Mouse (Mus musculus) liver, adult (tissue): ENCODE data around the gene Homer2.

ENCODE experiments used
- GATA4 ChIP-seq: IDR thresholded peaks from 2 replicates; pipeline ENCODE4 v1.6.1; 2014; ENCODE audit warnings: mild to moderate bottlenecking, low read length; ENCODE audit not compliant: insufficient replicate concordance

Homer2 gene

GRCm38 (mm10) chr7:81719216-81719661 is 11.9 kb upstream of the Homer2 start:
- TF ChIP-seq GATA4: no peak

GRCm38 (mm10) chr7:81718657-81719056 is 11.3 kb upstream of the Homer2 start:
- TF ChIP-seq GATA4: no peak

GRCm38 (mm10) chr7:81710166-81710565 is 2.8 kb upstream of the Homer2 start:
- TF ChIP-seq GATA4: no peak

- TF ChIP-seq GATA4: no peak
These were observed 838 bp upstream of the Homer2 start for GRCm38 (mm10) chr7:81708165-81708564.

- TF ChIP-seq GATA4: no peak
These were observed 623 bp downstream of the Homer2 start for GRCm38 (mm10) chr7:81706416-81707391.

- no peak for TF ChIP-seq GATA4
These were observed 1.3 kb downstream of the Homer2 start for GRCm38 (mm10) chr7:81706027-81706415.

- TF ChIP-seq GATA4: no peak
These were observed 9.0 kb downstream of the Homer2 start for GRCm38 (mm10) chr7:81698357-81698756.

GRCm38 (mm10) chr7:81697954-81698353 is 9.4 kb downstream of the Homer2 start:
- TF ChIP-seq GATA4: no peak

GRCm38 (mm10) chr7:81695763-81696533 is 11.4 kb downstream of the Homer2 start:
- TF ChIP-seq GATA4: no peak

- no peak for TF ChIP-seq GATA4
These were observed 16.3 kb downstream of the Homer2 start for GRCm38 (mm10) chr7:81691067-81691466.

GRCm38 (mm10) chr7:81689116-81689681 is 18.1 kb downstream of the Homer2 start:
- TF ChIP-seq GATA4: 0 out of 2 replicates have a peak, but pooled peaks have one; percentile 63

- TF ChIP-seq GATA4: peak; percentile 90; the same call in 1 of the 2 replicates
These were observed 18.9 kb downstream of the Homer2 start for GRCm38 (mm10) chr7:81688378-81688777.

- peak; percentile 81 for TF ChIP-seq GATA4
These were observed 19.5 kb downstream of the Homer2 start for GRCm38 (mm10) chr7:81687684-81688316.

GRCm38 (mm10) chr7:81685375-81685774 is 22.0 kb downstream of the Homer2 start:
- TF ChIP-seq GATA4: no peak
